Mouse (Mus musculus) stomach, postnatal 0 days (tissue): ENCODE measurements around the gene Pde6b. TPM values are rescaled to one million over a fixed set of nuclear protein-coding genes. Genes with fewer than 3 reads are reported as not detected.

ENCODE experiments used
- ATAC-seq: fragments of 200-750 bp; cut with Nextera tagmentation; 2 replicates; pipeline ENCODE4 v1.8.0; 2017; ENCODE audit not compliant: low FRiP score, low TSS enrichment
- DNase-seq: peaks from one replicate; pipeline ENCODE4 v3.0.0-alpha.2; 2016; ENCODE audit warnings: low spot score
- H3K27ac ChIP-seq: fragments of 300-500 bp; sonication (generic); replicated peaks from 2 replicates; pipeline ENCODE4 v1.5.1; 2014; ENCODE audit warnings: mild to moderate bottlenecking, control low read depth
- H3K27me3 ChIP-seq: fragments of 300-500 bp; sonication (generic); 2 replicates; pipeline ENCODE4 v1.6.1; 2014; ENCODE audit warnings: low read length; ENCODE audit not compliant: control insufficient read depth, insufficient read depth
- H3K36me3 ChIP-seq: fragments of 300-500 bp; sonication (generic); 2 replicates; pipeline ENCODE4 v1.6.1; 2014; ENCODE audit warnings: low read length, mixed read lengths; ENCODE audit not compliant: control insufficient read depth, insufficient read depth
- H3K4me1 ChIP-seq: fragments of 300-500 bp; sonication (generic); replicated peaks from 2 replicates; pipeline ENCODE4 v1.6.1; 2014; ENCODE audit warnings: antibody characterized with exemption; ENCODE audit not compliant: control insufficient read depth, insufficient read depth
- H3K4me2 ChIP-seq: fragments of 300-500 bp; sonication (generic); replicated peaks from 2 replicates; pipeline ENCODE4 v1.6.1; 2014; ENCODE audit warnings: low read depth, mild to moderate bottlenecking, control low read depth, moderate library complexity
- H3K4me3 ChIP-seq: fragments of 300-500 bp; sonication (generic); 2 replicates; pipeline ENCODE4 v1.5.1; 2014; ENCODE audit warnings: low read depth, low read length, control low read depth
- H3K9ac ChIP-seq: fragments of 300-500 bp; sonication (generic); 2 replicates; pipeline ENCODE4 v1.6.1; 2014; ENCODE audit warnings: mild to moderate bottlenecking, low read length, control low read depth, mixed read lengths
- H3K9me3 ChIP-seq: fragments of 300-500 bp; sonication (generic); 2 replicates; pipeline ENCODE4 v1.6.1; 2016; ENCODE audit warnings: low read length; ENCODE audit not compliant: control insufficient read depth
- CTCF ChIP-seq: IDR thresholded peaks from 2 replicates; pipeline ENCODE4 v1.5.1; 2016; ENCODE audit warnings: antibody characterized with exemption, low read depth, mild to moderate bottlenecking, moderate library complexity
- EP300 ChIP-seq: optimal IDR thresholded peaks from 2 replicates; pipeline ENCODE3; 2016; ENCODE audit warnings: antibody characterized with exemption
- WGBS: fragments of 180-500 bp; shearing (Covaris S2); extraction: QIAGEN DNeasy Blood & Tissue Kit; methylation state at CpG from one replicate; pipeline ENCODE4 v1.1.7; 2014; 5-methylcytosine and 5-hydroxymethylcytosine counted together
- polyA plus RNA-seq: library from polyadenylated mRNA; unstranded; fragments of >200 nt; fragmentation: Nextera tagmentation; extraction: Ambion mirVana; gene quantifications from 2 replicates; pipeline ENCODE4 v1.2.1, GENCODE M21; 2015

The Pde6b gene
- polyA plus RNA-seq, 1 experiment from 2014 or later = 0.12 TPM

- no peaks in the 10 kb centered on the region for H3K36me3 ChIP-seq
- H3K4me2 ChIP-seq = no peak overlapping the region
- H3K4me3 ChIP-seq = no peak overlapping the region
- no peak overlapping the region for H3K27ac ChIP-seq
- ATAC-seq (no peak), DNase-seq (no peak)
- no peak overlapping the region for H3K9ac ChIP-seq
- H3K4me1 ChIP-seq = no peaks in the 10 kb centered on the region
- 71% methylated on average over 1 of the region's 1 CpGs for WGBS
- H3K9me3 ChIP-seq = no peaks in the 10 kb centered on the region
- TF ChIP-seq EP300 = no peak
- TF ChIP-seq CTCF = no peak
- H3K27me3 ChIP-seq = no peaks in the 10 kb centered on the region
These were observed 30.3 kb upstream of the Pde6b start for GRCm38 (mm10) chr5:108357862-108358261.

GRCm38 (mm10) chr5:108359491-108359890, 28.7 kb upstream of the Pde6b start:
- Histone ChIP-seq H3K4me2 (no peak overlapping the region), H3K9me3 (no peaks in the 10 kb centered on the region), H3K4me1 (no peaks in the 10 kb centered on the region), H3K27ac (no peak overlapping the region), H3K27me3 (peaks cover 3% of the 10 kb centered on the region; the same call in 1 of the 2 replicates), H3K36me3 (no peaks in the 10 kb centered on the region), H3K9ac (no peak overlapping the region), H3K4me3 (no peak overlapping the region)
- DNase-seq (no peak), ATAC-seq (no peak)
- TF ChIP-seq EP300 (no peak), CTCF (no peak)
- WGBS = 80% methylated on average over 9 of the region's 9 CpGs

- no peak for ATAC-seq
- Histone ChIP-seq H3K9ac (no peak overlapping the region), H3K4me2 (no peak overlapping the region), H3K27ac (no peak overlapping the region), H3K36me3 (no peaks in the 10 kb centered on the region), H3K27me3 (peaks cover 3% of the 10 kb centered on the region; the same call in 1 of the 2 replicates), H3K4me1 (no peaks in the 10 kb centered on the region), H3K9me3 (no peaks in the 10 kb centered on the region), H3K4me3 (no peak overlapping the region)
- no peak for DNase-seq
- TF ChIP-seq CTCF = no peak
- no peak for TF ChIP-seq EP300
- WGBS = 81% methylated on average over 4 of the region's 4 CpGs
These were observed 28.0 kb upstream of the Pde6b start for GRCm38 (mm10) chr5:108360211-108360610.

GRCm38 (mm10) chr5:108362330-108362729, 25.9 kb upstream of the Pde6b start:
- H3K27me3 ChIP-seq = peaks cover 14% of the 10 kb centered on the region

GRCm38 (mm10) chr5:108366328-108366983, 21.7 kb upstream of the Pde6b start:
- no peaks in the 10 kb centered on the region for H3K9me3 ChIP-seq
- H3K9ac ChIP-seq = peak overlapping the region; percentile 50
- H3K4me1 ChIP-seq = 0 out of 2 replicates have a peak, but pooled peaks cover 6% of the 10 kb centered on the region
- ATAC-seq = 0 out of 2 replicates have a peak, but pooled peaks have one; percentile 34
- WGBS = 2% methylated on average over 59 of the region's 60 CpGs
- H3K4me2 ChIP-seq = peak overlapping the region; percentile 94
- H3K36me3 ChIP-seq = no peaks in the 10 kb centered on the region
- TF ChIP-seq EP300 (no peak), CTCF (no peak)
- no peak for DNase-seq
- H3K4me3 ChIP-seq = peak overlapping the region; percentile 57
- H3K27me3 ChIP-seq = peaks cover 37% of the 10 kb centered on the region
- no peak overlapping the region for H3K27ac ChIP-seq

More at GRCm38 (mm10) chr5:108362330-108362729, 25.9 kb upstream of the Pde6b start:
- no peak for ATAC-seq
- 33% methylated on average over 3 of the region's 3 CpGs for WGBS
- no peaks in the 10 kb centered on the region for H3K4me1 ChIP-seq
- DNase-seq = no peak
- H3K36me3 ChIP-seq = no peaks in the 10 kb centered on the region
- no peak overlapping the region for H3K4me3 ChIP-seq
- no peak overlapping the region for H3K4me2 ChIP-seq
- no peaks in the 10 kb centered on the region for H3K9me3 ChIP-seq
- TF ChIP-seq CTCF = peak; percentile 36; the same call in 1 of the 2 replicates
- TF ChIP-seq EP300 = no peak
- no peak overlapping the region for H3K27ac ChIP-seq
- no peak overlapping the region for H3K9ac ChIP-seq
